Mouse (Mus musculus) liver, embryonic 14.5 days (tissue): ENCODE measurements around the gene Pigf.

ENCODE experiments used
- CTCF ChIP-seq: IDR thresholded peaks from 2 replicates; pipeline ENCODE4 v1.5.1; 2016; ENCODE audit warnings: antibody characterized with exemption, low read depth, control low read depth
- EP300 ChIP-seq: IDR thresholded peaks from 2 replicates; pipeline ENCODE4 v1.6.1; 2016; ENCODE audit warnings: antibody characterized with exemption, low read depth

DNA sequence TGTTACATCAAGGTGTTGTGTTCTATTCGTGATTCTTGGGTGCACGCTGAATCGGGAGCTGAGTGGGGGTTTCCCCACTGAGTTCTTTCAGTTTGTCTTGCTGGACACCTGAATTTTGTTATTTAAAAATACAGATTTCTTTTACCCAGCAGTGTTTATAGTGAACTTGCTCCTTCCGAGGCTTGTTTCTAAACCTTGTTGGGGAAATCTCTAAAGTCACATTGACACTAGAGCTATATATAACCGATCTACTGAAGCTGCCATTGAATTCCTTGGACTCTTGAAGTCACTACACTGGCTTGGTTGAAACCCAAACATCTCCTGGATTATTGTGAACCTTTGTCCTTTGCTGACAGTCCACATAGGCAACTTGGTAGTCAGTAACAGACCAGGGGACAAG lies 68.0 kb downstream of the Pigf start:
- TF ChIP-seq CTCF, result no peak
- no peak for TF ChIP-seq EP300
